Mouse (Mus musculus) embryonic facial prominence, embryonic 11.5 days (tissue): Measurements from ENCODE around the gene Med4. TPM values are rescaled to one million over a fixed set of nuclear protein-coding genes. Genes with fewer than 3 reads are reported as not detected.

Experiments used
- ATAC-seq: fragments of 200-750 bp; cut with Nextera tagmentation; replicated peaks from 2 replicates; pipeline ENCODE4 v1.8.0; 2017; ENCODE audit warnings: low read depth; ENCODE audit not compliant: insufficient number of reproducible peaks, low FRiP score, low TSS enrichment
- DNase-seq: peaks from one replicate; pipeline ENCODE4 v3.0.0-alpha.2; 2015; ENCODE audit warnings: low spot score
- H3K27ac ChIP-seq: fragments of 300-500 bp; sonication (generic); replicated peaks from 2 replicates; pipeline ENCODE4 v1.5.1; 2014; ENCODE audit warnings: mild to moderate bottlenecking, low read depth, low read length, control low read depth
- H3K27me3 ChIP-seq: fragments of 300-500 bp; sonication (generic); 2 replicates; pipeline ENCODE4 v1.6.1; 2014; ENCODE audit warnings: mild to moderate bottlenecking, low read length, moderate library complexity, mixed read lengths; ENCODE audit not compliant: control insufficient read depth, insufficient read depth
- H3K36me3 ChIP-seq: fragments of 300-500 bp; sonication (generic); replicated peaks from 2 replicates; pipeline ENCODE4 v1.6.1; 2014; ENCODE audit warnings: low read depth, mild to moderate bottlenecking, low read length, moderate library complexity, mixed read lengths; ENCODE audit not compliant: control insufficient read depth, insufficient read depth
- H3K4me1 ChIP-seq: fragments of 300-500 bp; sonication (generic); 2 replicates; pipeline ENCODE4 v1.6.1; 2014; ENCODE audit warnings: low read length, mixed read lengths; ENCODE audit not compliant: control insufficient read depth, insufficient read depth
- H3K4me2 ChIP-seq: fragments of 300-500 bp; sonication (generic); 2 replicates; pipeline ENCODE4 v1.6.1; 2014; ENCODE audit warnings: low read depth, mild to moderate bottlenecking, control low read depth, low read length, moderate library complexity
- H3K4me3 ChIP-seq: fragments of 300-500 bp; sonication (generic); 2 replicates; pipeline ENCODE4 v1.5.1; 2014; ENCODE audit warnings: low read depth, low read length, control low read depth
- H3K9ac ChIP-seq: fragments of 300-500 bp; sonication (generic); replicated peaks from 2 replicates; pipeline ENCODE4 v1.6.1; 2014; ENCODE audit warnings: mild to moderate bottlenecking, control low read depth, low read length
- H3K9me3 ChIP-seq: fragments of 300-500 bp; sonication (generic); replicated peaks from 2 replicates; pipeline ENCODE4 v1.6.1; 2016; ENCODE audit warnings: mild to moderate bottlenecking, low read length, inconsistent platforms, mixed read lengths; ENCODE audit not compliant: control insufficient read depth
- WGBS: fragments of 180-500 bp; shearing (Covaris S2); extraction: QIAGEN DNeasy Blood & Tissue Kit; methylation state at CpG from one replicate; pipeline ENCODE4 v1.1.7; 2014; 5-methylcytosine and 5-hydroxymethylcytosine counted together
- polyA plus RNA-seq: library from polyadenylated mRNA; unstranded; fragments of >200 nt; fragmentation: Nextera tagmentation; extraction: Ambion mirVana; gene quantifications from 2 replicates; pipeline ENCODE4 v1.2.1, GENCODE M21; 2014

The Med4 gene
- polyA plus RNA-seq, 1 experiment from 2014 or later: 113 TPM

GRCm38 (mm10) chr14:73533755-73534465, 24.1 kb downstream of the Med4 start:
- no peak overlapping the region for H3K27ac ChIP-seq
- WGBS: 71% methylated on average over 6 of the region's 6 CpGs
- H3K9me3 ChIP-seq: no peaks in the 10 kb centered on the region
- no peaks in the 10 kb centered on the region for H3K4me1 ChIP-seq
- H3K4me3 ChIP-seq: no peak overlapping the region
- H3K27me3 ChIP-seq: no peaks in the 10 kb centered on the region
- DNase-seq (no peak), ATAC-seq (no peak)
- no peak overlapping the region for H3K9ac ChIP-seq
- H3K4me2 ChIP-seq: no peak overlapping the region
- H3K36me3 ChIP-seq: no peaks in the 10 kb centered on the region

- Histone ChIP-seq H3K27ac (no peak overlapping the region), H3K9ac (no peak overlapping the region), H3K4me3 (no peak overlapping the region), H3K27me3 (no peaks in the 10 kb centered on the region), H3K9me3 (no peaks in the 10 kb centered on the region), H3K36me3 (no peaks in the 10 kb centered on the region), H3K4me2 (no peak overlapping the region), H3K4me1 (no peaks in the 10 kb centered on the region)
- no peak for DNase-seq
- WGBS: 83% methylated on average over 2 of the region's 2 CpGs
- no peak for ATAC-seq
These were observed 25.8 kb downstream of the Med4 start for GRCm38 (mm10) chr14:73535641-73536040.

GRCm38 (mm10) chr14:73543781-73544180, 34.0 kb downstream of the Med4 start:
- H3K4me3 ChIP-seq: no peak overlapping the region
- H3K4me1 ChIP-seq: no peaks in the 10 kb centered on the region
- no peak overlapping the region for H3K27ac ChIP-seq
- H3K27me3 ChIP-seq: no peaks in the 10 kb centered on the region
- no peaks in the 10 kb centered on the region for H3K36me3 ChIP-seq
- no peaks in the 10 kb centered on the region for H3K9me3 ChIP-seq
- DNase-seq (no peak), ATAC-seq (no peak)
- no peak overlapping the region for H3K9ac ChIP-seq
- H3K4me2 ChIP-seq: no peak overlapping the region
- 52% methylated on average over 6 of the region's 6 CpGs for WGBS

- ATAC-seq: no peak
- H3K9ac ChIP-seq: no peak overlapping the region
- DNase-seq: no peak
- H3K36me3 ChIP-seq: no peaks in the 10 kb centered on the region
- 60% methylated on average over 4 of the region's 4 CpGs for WGBS
- no peak overlapping the region for H3K4me3 ChIP-seq
- no peaks in the 10 kb centered on the region for H3K27me3 ChIP-seq
- no peaks in the 10 kb centered on the region for H3K4me1 ChIP-seq
- no peak overlapping the region for H3K4me2 ChIP-seq
- no peaks in the 10 kb centered on the region for H3K9me3 ChIP-seq
- no peak overlapping the region for H3K27ac ChIP-seq
These were observed 37.2 kb downstream of the Med4 start for GRCm38 (mm10) chr14:73547034-73547433.

- Histone ChIP-seq H3K36me3 (no peaks in the 10 kb centered on the region), H3K4me3 (no peak within 1 kb of the TSS), H3K9me3 (no peaks in the 10 kb centered on the region), H3K9ac (no peak within 1 kb of the TSS), H3K4me1 (no peaks in the 10 kb centered on the region), H3K4me2 (no peak within 1 kb of the TSS), H3K27ac (no peak within 1 kb of the TSS), H3K27me3 (no peaks in the 10 kb centered on the region)
- no peak for ATAC-seq
- WGBS: 88% methylated on average over 3 of the region's 3 CpGs
- DNase-seq: no peak
These were observed 38.2 kb downstream of the Med4 start, which contains the start of gene Nudt15 for GRCm38 (mm10) chr14:73548051-73548450. Gene Nudt15 (minus strand): TSS chr14:73548242.

GRCm38 (mm10) chr14:73550291-73550690, 40.5 kb downstream of the Med4 start:
- Histone ChIP-seq H3K27ac (no peak overlapping the region), H3K4me2 (no peak overlapping the region), H3K4me1 (no peaks in the 10 kb centered on the region), H3K9me3 (no peaks in the 10 kb centered on the region), H3K36me3 (no peaks in the 10 kb centered on the region), H3K9ac (no peak overlapping the region), H3K4me3 (no peak overlapping the region), H3K27me3 (no peaks in the 10 kb centered on the region)
- DNase-seq (no peak), ATAC-seq (no peak)
- WGBS: 43% methylated on average over 3 of the region's 3 CpGs

- H3K27ac ChIP-seq: no peak overlapping the region
- no peak overlapping the region for H3K9ac ChIP-seq
- H3K4me2 ChIP-seq: no peak overlapping the region
- H3K4me1 ChIP-seq: no peaks in the 10 kb centered on the region
- DNase-seq (no peak), ATAC-seq (no peak)
- no peaks in the 10 kb centered on the region for H3K9me3 ChIP-seq
- no peaks in the 10 kb centered on the region for H3K36me3 ChIP-seq
- H3K27me3 ChIP-seq: no peaks in the 10 kb centered on the region
- 43% methylated on average over 8 of the region's 8 CpGs for WGBS
- H3K4me3 ChIP-seq: no peak overlapping the region
These were observed 40.9 kb downstream of the Med4 start for GRCm38 (mm10) chr14:73550732-73551131.

GRCm38 (mm10) chr14:73551164-73551563, 41.3 kb downstream of the Med4 start:
- H3K9me3 ChIP-seq: no peaks in the 10 kb centered on the region

More at GRCm38 (mm10) chr14:73551164-73551563, 41.3 kb downstream of the Med4 start:
- Histone ChIP-seq H3K27ac (no peak overlapping the region), H3K27me3 (no peaks in the 10 kb centered on the region), H3K9ac (no peak overlapping the region), H3K36me3 (no peaks in the 10 kb centered on the region; the same call in 1 of the 2 replicates), H3K4me3 (no peak overlapping the region), H3K4me1 (no peaks in the 10 kb centered on the region), H3K4me2 (no peak overlapping the region)
- DNase-seq (no peak), ATAC-seq (no peak)
- WGBS: 81% methylated on average over 6 of the region's 6 CpGs
